Mouse (Mus musculus): ENCODE results near the gene Myo5c.

Myo5c gene

DNA sequence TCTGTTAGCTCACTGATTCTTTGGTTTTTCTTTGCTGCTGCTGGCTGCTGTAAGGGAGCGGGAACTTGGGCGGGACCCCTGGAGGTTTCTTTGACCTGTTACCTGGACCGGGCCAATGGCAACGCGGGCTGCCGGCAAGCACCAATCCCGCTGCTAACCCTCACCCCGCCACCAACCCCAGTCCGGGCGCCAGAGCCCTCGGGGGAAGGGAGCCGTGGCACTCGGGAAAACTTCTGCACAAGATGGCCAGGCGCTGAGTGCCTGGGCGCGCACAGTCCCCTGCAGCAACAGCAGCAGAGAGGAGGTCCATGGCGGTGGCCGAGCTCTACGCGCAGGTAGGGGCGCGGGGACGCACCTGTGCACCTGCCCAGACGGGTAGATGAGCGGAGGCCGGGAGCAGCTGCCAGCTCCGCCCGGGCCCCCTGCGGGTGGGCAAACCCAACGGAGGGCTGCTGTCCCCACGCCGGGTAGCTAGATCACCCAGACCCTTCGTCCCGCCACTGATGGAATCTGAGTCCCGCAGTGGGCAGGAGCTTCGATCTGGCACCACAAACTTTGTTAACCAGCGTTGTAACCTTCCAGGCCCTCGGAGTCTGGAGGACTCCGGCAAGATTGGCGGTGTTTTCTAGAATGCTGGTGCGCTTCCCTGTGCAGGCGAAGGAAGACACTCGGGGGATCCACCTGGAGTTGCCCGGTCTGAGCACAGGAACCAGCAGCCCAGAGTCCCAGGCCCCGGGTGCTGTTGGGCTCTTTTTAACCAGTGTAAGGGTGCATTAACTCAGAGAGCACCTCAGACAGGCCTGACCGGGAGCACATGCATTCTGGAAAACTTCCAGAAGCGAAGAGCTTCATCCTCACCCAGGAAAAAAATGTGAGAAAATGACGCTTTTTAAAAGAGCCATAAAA lies at the start of gene Myo5c:
Gene Myo5c, plus strand, starts transcription at position 180 of the 906 bp plus-strand sequence.
- no peak for DNase-seq

DNA sequence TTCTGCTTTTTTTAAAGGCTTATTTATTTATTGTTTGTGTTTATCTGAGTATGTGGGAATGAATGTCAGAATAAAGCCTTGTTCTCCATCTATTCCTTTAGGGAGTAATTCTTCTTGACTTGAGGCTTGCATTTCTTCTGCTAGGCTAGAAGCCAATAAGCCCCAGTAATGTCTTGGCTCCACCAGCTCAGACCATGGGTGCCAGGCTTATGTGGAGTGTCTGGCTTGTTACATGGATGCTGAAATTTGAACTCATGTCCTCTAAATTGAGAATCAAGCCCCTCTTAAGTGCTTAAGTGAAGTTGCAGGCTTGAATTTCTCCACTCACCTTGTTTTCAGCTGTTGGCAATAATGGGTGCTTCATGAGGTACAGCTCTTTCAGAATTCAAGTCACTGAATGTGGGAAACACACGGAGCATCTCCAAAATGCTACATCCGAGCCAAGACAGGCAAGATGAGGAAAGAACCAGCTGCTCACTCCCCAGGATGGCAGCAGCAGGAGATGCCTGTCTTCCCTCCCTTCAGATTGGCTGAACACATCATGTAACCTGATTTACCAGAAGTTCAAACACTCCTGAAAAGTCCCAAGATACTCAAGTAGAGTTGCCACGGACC lies 44.1 kb upstream of the Myo5c start:
- no peak for DNase-seq

DNA sequence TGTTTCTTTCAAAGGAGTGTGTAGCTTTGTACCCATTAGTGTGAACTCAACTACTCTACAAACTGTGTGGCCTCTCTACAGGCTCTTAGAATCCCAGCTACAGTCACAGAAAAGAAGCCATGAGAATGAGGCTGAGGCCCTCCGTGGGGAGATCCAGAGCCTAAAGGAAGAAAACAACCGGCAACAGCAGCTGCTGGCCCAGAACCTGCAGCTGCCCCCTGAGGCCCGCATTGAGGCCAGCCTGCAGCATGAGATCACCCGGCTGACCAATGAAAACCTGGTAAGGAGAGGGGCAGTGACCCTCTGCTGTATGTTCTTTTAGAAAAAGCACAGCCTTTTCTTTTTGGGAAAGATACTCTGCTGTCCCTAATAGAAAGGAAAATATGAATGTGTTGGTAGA lies 38.0 kb upstream of the Myo5c start:
- DNase-seq: no peak

- no peak for DNase-seq
Observed at GRCm38 (mm10) chr9:75196335-75196734, 35.5 kb upstream of the Myo5c start.

DNA sequence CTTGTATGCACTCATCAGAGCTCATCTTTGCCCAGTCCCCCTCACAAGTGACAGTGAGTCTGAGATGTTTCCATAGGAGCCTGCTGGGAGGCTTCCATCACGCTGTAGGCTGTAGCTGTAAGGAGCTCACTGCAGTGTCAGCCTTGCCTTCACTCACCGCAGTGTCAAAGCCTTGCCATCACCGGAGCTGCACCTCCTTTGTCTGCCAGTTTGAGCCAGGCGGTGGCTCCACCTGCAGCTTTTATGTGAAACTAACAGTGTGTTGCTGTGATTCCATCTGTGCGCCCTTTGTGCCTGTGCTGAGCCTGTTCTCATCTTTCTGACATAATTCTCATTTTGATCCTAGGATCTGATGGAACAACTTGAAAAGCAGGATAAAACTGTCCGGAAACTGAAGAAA lies 34.5 kb upstream of the Myo5c start:
- DNase-seq: no peak

GRCm38 (mm10) chr9:75201506-75201905 lies 30.3 kb upstream of the Myo5c start:
- DNase-seq: no peak

DNA sequence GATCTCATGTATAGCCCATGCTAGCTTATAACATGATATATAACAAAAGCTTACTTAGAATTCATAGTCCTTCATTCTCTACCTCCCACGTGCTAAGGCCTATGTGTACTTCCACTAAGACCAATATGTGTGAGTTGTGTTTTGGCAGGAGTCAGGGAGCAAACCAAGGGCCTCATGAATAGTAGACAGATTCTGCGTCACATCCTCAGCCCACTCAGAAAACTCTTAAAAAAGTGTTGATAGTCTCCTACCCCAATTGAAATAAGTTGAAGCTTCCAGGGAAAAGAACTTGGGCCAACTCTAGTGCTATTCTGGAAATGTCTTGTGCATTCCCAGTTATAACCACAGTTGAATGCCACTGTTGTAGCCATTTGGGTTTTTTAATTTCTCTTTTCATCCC lies 29.8 kb upstream of the Myo5c start:
- no peak for DNase-seq

DNA sequence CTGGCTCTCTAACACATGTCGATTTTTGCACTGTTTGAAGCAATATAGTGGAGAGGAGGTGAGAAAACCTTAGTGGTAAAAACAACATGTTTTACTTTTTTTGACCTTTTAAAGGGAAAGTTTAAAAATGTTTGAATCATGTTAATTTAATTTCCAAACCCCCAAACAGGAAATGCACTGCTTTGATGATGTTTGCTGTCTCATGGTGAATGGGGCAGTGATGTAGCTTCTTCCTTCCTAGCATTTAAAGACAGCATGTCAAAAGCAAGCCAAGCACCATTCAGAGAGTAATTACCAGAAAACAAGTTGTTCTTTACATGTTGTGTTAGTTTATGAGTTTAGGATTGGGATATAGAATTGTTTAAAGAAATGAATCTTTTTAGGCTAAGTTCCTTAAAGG lies 22.6 kb upstream of the Myo5c start:
- DNase-seq: no peak

DNA sequence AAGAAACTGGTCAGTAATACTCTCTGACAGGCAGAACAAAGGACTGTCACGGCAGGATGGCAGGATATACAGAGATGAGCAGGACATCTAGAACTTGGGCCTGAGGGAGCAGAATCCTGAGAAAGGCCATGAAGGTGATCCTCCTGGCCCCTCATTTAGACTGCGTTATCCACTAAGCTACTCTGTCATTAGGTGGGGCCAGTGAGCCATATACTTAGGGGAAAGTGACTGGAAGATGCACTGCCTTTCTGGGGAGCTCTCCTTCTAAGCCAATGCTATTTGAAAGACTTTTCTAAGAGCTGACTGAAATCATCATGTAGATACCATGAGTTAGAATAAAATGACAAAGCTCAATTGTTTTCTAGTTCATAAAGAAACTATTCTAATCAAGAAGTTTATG lies 21.6 kb upstream of the Myo5c start:
- no peak for DNase-seq

DNA sequence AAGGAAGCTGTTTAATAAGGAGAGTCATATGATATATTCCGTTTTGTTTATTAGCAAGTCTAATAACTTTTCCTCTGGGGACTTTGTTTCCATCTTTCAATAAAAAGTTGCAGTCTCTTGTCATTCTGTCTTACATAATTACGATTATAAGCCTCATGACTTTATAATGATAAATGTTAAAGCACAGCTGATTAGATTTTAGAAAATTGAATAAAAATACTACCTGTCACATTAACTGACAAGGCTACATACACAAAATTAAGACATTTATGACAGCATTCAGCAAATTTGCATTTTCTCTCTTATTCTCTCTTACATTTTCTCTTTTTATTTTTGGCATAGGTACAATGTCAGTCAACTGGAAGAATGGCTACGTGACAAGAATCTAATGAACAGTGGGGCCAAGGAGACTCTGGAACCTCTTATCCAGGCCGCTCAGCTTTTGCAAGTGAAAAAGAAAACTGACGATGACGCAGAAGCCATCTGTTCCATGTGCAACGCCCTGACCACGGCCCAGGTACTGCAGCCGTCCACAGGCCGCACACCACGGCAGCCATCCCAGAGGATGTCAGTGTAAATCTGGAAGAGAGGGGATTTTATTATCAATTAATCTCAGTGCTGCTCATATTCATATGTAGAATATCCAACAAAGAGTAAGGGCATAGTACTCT lies 16.9 kb upstream of the Myo5c start:
- no peak for DNase-seq

DNA sequence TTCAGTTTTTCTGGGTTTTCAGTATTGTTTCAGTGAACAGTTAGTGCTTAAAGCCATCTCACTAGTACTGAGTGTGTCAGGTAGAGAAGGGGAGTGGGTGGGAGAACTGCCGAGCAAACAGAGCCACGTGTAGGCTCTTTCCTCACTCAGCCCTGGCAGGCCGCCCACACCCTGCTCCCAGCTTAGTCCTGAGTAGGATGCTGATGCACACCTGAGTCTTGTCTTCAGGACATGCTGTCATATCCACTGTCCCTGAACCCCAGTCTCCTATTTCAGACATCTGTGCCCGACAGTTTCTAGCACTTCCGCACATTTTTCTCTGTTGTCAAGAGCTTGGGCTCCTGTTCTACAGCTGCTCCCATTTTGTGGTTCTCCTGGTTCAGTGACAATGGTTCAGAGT lies 11.9 kb upstream of the Myo5c start:
- DNase-seq: no peak

DNA sequence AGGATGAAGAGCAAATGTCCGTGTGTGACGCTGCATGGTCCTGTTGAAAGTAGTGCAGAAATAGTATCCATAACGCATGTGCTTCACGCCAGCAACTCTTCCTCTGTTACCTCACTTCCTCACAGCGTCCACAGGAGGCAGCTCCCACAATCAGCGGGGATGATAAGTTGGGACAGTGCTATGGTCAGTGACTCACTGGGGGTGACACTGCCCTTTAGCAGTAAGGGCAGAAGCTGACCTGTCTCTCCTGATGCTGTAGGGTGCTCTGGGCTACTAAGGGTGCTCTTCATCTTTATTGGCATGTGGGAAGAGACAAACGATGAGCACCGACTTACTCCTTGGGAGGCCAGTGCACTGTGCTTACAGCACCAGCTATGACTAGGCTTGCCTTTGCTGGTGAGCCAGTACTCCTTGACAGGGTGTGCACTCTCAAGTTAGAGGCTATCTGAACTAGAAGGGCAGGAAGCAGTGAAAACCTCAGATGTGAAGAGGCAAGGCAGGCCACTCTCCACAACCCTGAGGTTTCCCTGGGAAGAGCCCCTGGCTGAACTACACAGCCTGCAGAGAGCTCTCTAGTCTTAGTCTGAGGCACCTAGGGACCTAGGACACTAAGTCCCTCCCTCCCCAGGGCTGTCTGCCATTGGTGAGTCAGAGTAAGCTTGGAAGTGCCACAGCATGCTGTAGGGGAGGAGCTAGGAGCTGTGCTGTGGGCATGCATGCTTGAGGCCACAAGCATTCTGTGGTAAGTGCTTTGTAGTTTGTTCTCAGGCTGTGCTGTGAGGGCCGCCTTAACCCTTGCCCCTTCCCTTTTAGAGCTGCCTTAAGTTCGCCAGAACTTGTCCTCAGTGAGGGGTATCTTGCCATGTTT lies 10.2 kb upstream of the Myo5c start:
- no peak for DNase-seq

DNA sequence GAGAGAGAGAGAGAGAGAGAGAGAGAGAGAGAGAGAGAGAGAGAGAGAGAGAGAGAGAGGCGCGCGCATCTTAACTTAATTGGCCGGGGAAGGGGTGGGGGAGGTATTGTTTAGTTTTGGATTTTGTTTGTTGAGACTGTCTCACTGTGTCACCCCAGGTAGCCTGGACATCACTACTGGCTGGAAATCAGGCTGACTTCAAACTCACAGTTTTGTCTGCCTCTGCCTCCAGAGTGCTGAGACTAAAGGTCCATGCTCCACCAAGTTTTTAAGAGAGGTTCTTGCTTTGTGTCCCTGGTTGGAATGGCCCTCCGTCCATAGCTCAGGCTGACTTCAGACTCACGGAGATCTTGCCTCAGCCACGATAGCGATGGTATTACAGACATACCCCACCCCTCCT lies 1.0 kb downstream of the Myo5c start:
- no peak for DNase-seq

DNA sequence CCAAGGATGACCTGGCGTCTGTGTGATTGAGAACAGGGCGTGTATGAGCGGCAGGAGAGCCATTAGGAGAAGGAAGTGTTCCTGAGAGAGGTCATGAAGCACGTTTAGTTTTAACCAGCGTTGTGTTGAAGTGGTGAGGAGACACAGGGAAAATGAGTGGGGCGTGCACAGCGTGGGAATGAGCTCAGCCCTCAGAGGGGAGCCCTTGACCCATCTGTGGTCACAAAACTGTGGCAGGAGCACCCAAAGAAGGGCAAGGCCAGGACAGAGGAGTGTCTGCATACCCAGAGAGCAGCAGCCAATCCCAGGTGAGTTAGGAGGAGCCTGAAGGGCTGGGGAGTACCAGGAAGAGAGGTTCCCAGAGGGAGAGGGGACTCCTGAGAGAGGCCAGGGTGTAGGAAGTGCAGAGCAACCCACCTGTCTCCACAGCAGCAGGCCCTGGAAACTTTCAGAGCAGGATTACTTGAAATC lies 2.5 kb downstream of the Myo5c start:
- no peak for DNase-seq

DNA sequence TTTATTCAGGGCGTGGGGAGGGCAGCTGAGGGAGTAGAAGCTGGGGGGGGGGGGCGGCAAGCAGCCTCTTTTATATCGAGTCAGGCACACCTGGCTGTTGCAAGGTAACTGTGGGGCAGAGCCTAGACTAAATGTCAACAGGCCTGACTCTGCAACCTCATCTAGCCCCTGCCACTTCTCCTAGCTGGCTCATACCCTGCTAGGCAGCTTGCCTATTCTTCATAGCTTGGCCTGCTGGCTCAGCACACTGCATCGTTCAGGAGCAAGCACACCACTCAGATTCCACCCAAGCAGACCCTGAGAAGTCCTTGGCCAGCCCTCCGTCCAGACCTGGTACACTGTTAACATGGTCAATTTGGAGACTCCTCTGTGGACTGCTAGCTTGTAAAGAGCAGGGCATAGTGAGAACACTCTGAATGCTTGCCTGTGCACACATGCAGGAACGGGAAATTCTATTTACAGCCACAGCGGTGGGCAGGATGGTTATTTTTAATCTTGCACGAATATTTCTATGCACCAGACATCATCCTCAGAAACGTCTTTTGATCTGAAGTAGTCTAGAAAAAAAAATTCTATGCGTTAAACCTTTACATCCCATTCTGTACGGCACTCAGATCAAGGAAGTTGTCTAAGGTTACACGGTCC lies 3.3 kb downstream of the Myo5c start:
- no peak for DNase-seq

DNA sequence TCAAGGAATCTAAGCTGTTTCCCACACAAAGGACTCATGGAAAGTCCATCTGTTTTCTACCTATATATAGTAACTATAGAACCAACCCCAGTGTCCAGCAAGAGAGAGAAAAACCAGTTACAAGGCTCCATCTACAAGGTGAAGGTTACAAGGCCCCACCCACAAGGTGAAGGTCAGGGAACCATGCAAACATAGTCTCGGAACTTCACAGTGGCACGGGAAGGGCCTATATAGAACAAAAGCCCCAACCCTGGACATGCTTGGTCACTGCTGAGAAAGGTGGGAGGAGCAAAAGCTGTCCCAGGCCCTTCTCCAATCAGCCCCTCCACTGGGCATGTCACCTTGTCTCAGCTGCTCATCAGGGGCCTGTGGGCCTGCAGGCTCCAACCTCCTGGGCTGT lies 3.9 kb downstream of the Myo5c start:
- no peak for DNase-seq

- DNase-seq: no peak
Observed at GRCm38 (mm10) chr9:75236416-75237308, 4.8 kb downstream of the Myo5c start.

DNA sequence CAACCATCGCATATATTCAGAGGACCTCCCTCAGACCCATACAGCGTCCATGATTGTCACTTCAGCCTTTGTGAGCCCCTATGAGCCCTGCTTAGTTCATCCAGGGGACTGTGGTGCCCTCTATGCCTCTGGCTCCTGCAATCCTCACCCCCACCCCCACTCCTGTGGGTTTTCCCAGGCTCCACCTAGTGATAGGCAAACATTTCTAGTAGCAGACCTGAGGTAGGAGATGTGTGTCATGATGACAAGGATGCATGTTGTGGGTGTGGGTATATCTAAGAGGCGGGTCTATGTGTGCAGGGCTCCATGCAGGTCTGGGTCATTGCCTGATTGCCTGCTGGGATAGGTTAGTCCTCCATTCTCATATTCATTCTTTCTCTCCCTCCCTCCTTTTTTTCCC lies 6.4 kb downstream of the Myo5c start:
- no peak for DNase-seq

GRCm38 (mm10) chr9:75243052-75243451 lies 11.2 kb downstream of the Myo5c start:
- no peak for DNase-seq

DNA sequence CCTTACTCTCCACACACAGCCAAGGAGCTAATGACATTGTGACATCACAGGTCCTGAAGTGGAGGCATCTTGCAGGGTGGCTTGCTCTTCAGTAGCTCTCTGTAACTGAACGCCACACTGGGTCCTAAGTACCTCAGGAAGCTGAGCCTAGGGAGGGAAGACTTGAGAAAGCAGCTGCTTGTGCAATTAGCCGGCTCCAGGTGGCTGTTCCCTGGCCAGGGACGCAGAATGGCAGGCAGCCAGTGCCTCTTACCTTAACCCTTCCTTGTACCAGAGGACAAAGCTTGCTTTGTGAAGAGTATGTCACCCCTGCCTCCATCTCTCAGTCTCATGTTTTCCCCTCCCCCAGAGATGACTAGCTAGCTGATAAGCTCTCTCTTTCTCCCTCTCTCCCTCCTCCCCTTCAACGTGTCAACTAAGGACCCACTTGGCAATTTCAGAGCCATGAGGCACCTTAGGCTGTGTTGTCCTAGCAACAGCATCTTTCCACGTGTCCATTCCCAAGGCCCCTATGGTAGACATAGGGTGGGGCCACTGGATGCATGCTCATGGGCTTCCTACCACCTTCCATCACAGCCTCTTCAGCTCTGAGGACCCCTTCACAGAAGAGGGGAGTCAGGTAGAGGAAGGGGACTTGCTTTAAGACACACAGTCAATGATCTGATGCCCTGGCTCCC lies 12.0 kb downstream of the Myo5c start:
- DNase-seq: no peak

DNA sequence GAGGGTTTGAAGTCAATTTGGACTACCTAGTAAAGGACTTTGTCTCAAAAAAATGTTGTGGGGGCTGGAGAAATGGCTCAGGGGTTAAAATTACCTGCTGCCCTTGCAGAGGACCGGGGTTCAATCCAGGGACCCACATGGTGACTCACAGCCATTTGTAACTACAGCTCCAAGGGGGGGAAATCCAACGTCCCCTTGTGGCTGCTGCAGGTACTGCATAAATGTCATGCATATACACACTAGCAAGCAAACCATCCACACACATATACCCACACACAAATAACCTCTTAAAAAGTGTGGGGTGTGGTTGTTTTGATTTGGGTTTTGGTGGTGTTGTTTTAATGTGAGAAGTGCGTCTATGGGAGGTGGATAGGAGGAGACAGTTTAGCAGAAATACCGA lies 12.7 kb downstream of the Myo5c start:
- no peak for DNase-seq
